Comparison of ENCODE assay signal across 8 mouse cellular contexts in the genomic region with DNA sequence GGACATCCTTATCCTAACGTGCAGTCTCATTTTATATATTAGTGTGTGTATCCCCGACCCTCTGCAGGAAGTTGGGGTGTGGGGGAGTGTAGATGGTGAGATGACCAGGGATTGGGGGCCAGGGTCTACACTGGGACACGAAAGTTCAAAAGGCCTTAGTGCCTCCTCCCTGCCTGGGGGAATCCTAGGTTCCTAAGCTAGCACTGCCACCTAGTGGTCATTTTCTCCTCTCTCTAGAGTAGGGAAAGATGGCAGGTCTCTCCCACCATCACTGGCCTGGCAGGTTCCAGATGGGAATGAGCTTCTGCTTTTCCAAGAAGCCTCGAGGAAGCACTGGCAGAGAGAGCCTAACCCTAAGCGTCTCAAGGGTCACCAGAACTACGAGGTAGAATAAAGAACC. TPM values are rescaled to one million over a fixed set of nuclear protein-coding genes. Genes with fewer than 3 reads are reported as not detected.
DNase-seq lines count a peak whose midpoint lies in the region; ATAC-seq and TF ChIP-seq lines count a peak whose summit lies in the region.

No protein-coding gene starts in this region.

- WGBS in heart, postnatal 0 days, result 26% methylated on average over 6 of the region's 6 CpGs
- 22% methylated on average over 6 of the region's 6 CpGs for WGBS in lung, adult 2 months

- H3K9ac ChIP-seq in ES-Bruce4 (ENCODE audit: low read depth, poor library complexity, severe bottlenecking), result no peak overlapping the region
- no peak overlapping the region for H3K9ac ChIP-seq in heart, postnatal 0 days (replicated peaks; ENCODE audit: low read depth, low read length)

- TF ChIP-seq EP300 in ES-Bruce4 (IDR thresholded peaks at IDR 0.05; ENCODE audit: insufficient read depth, low read depth, low read length), result no peak
- TF ChIP-seq EP300 in heart, postnatal 0 days (IDR thresholded peaks at IDR 0.05; ENCODE audit: low read depth), result no peak

- no peaks in the 10 kb centered on the region for H3K4me1 ChIP-seq in ES-Bruce4 (ENCODE audit: control insufficient read depth, insufficient read depth, low read length)
- H3K4me1 ChIP-seq in heart, postnatal 0 days (ENCODE audit: control insufficient read depth, insufficient read depth), result no peaks in the 10 kb centered on the region
- H3K4me1 ChIP-seq in lung, adult 2 months (ENCODE audit: control insufficient read depth, insufficient read depth, low read length), result no peaks in the 10 kb centered on the region

- no peaks in the 10 kb centered on the region for H3K36me3 ChIP-seq in ES-Bruce4 (ENCODE audit: control insufficient read depth, insufficient read depth, low read length, poor library complexity, severe bottlenecking)
- no peaks in the 10 kb centered on the region for H3K36me3 ChIP-seq in heart, postnatal 0 days (replicated peaks; ENCODE audit: control insufficient read depth, insufficient read depth, low read length)

- ATAC-seq in heart, postnatal 0 days (ENCODE audit: insufficient read depth, low read depth), result peak; percentile 60

- H3K4me3 ChIP-seq in ES-Bruce4 (ENCODE audit: low read depth, low read length), result no peak overlapping the region
- no peak overlapping the region for H3K4me3 ChIP-seq in heart, postnatal 0 days (ENCODE audit: low read depth, low read length)
- H3K4me3 ChIP-seq in lung, adult 2 months (replicated peaks; ENCODE audit: extremely low read depth, low read depth, low read length), result no peak overlapping the region

- peak; percentile 75 for DNase-seq in adipocyte (ENCODE audit: low spot score)
- DNase-seq in embryo, embryonic 10.5 days (ENCODE audit: low spot score), result peak; percentile 86
- peak; percentile 34 for DNase-seq in heart, postnatal 0 days (ENCODE audit: low spot score)
- peak; percentile 39 to 71 for DNase-seq in kidney, postnatal 36 days
- DNase-seq in lung, adult 2 months, result no peak
- DNase-seq in retina, postnatal 7 days (ENCODE audit: low read depth, low spot score), result peak; percentile 65
- no peak for DNase-seq in ovary, postnatal 36 days (ENCODE audit: low spot score)

- H3K27ac ChIP-seq in ES-Bruce4 (ENCODE audit: insufficient read depth, low read length), result no peak overlapping the region
- H3K27ac ChIP-seq in heart, postnatal 0 days (ENCODE audit: low read depth), result no peak overlapping the region

- TF ChIP-seq POLR2A in ES-Bruce4 (IDR thresholded peaks at IDR 0.05; ENCODE audit: insufficient read depth, low read length), result no peak
- TF ChIP-seq POLR2A in lung, adult 2 months (IDR thresholded peaks at IDR 0.05; ENCODE audit: borderline replicate concordance, extremely low read depth, low read depth, low read length), result no peak

- peak; percentile 79 for TF ChIP-seq CTCF in ES-Bruce4 (IDR thresholded peaks at IDR 0.05; ENCODE audit: low read depth, low read length)
- peak; percentile 73 for TF ChIP-seq CTCF in heart, postnatal 0 days (IDR thresholded peaks at IDR 0.05; ENCODE audit: low read depth)
- peak; percentile 40 for TF ChIP-seq CTCF in lung, adult 2 months (IDR thresholded peaks at IDR 0.05; ENCODE audit: insufficient read depth, low read length)

- H3K27me3 ChIP-seq in ES-Bruce4 (ENCODE audit: control insufficient read depth, insufficient read depth, low read length, poor library complexity, severe bottlenecking), result no peaks in the 10 kb centered on the region
- H3K27me3 ChIP-seq in heart, postnatal 0 days (ENCODE audit: control insufficient read depth, insufficient read depth, low read length), result no peaks in the 10 kb centered on the region

- H3K9me3 ChIP-seq in ES-Bruce4 (replicated peaks; ENCODE audit: control insufficient read depth, insufficient read depth, low read length, poor library complexity, severe bottlenecking), result no peaks in the 10 kb centered on the region
- H3K9me3 ChIP-seq in heart, postnatal 0 days (replicated peaks; ENCODE audit: control insufficient read depth, low read length), result no peaks in the 10 kb centered on the region

- no peak overlapping the region for H3K4me2 ChIP-seq in heart, postnatal 0 days (ENCODE audit: low read depth, low read length)

RNA-seq across cellular contexts. Expression of gene Hmgxb4, which starts 57.8 kb away (rescaled TPM):
- polyA plus RNA-seq in ES-Bruce4 (2011; ENCODE audit: insufficient read depth, insufficient read length, low read depth, missing spikeins), result 112 and 122 TPM in 2 replicates
- total RNA-seq in heart, postnatal 0 days (2014; rRNA removed; ENCODE audit: low replicate concordance), result 17.0 and 23.7 TPM in 2 replicates
- 9.0 and 10.2 TPM in 2 replicates for polyA plus RNA-seq in heart, postnatal 0 days (2015; fragmentation: Nextera tagmentation; extraction: Ambion mirVana)
- 11.6 and 23.0 TPM in 2 replicates for polyA plus RNA-seq in lung, adult 2 months (2012; rRNA removed)

Comparison
In these comparisons a context has a peak if more than half of its experiments do, and no peak if none do; other contexts are left out.
1. DNase-seq: peak in adipocyte (single experiment), embryo, embryonic 10.5 days (single experiment), heart, postnatal 0 days (single experiment), kidney, postnatal 36 days (2 of 2) and retina, postnatal 7 days (single experiment); none in lung, adult 2 months (single experiment) and ovary, postnatal 36 days (single experiment).
2. Peak in every context shown above with its lines, with median percentiles within 50 percentile points of each other: CTCF ChIP-seq.